Mouse (Mus musculus) hematopoietic stem cell, adult 5-6 weeks (primary cell): ENCODE measurements around the gene Gm39566. TPM values are rescaled to one million over a fixed set of nuclear protein-coding genes. Genes with fewer than 3 reads are reported as not detected.
"Not testable (repeated sequence)": the region's sequence is repeated elsewhere in the genome, so short reads cannot be mapped to it uniquely, and the experiment has no call there.

ENCODE experiments used
- ATAC-seq, 2 experiments: fragments of 125-278 bp in 1 of 2; replicated peaks in 1 of 2; 2 replicates each; pipeline ENCODE4 v1.8.0; 2016 to 2017; ENCODE audit warnings: inconsistent platforms in 2 of 2, mild to moderate bottlenecking in 2 of 2, moderate number of reproducible peaks in 2 of 2, low read depth in 1 of 2, moderate TSS enrichment in 1 of 2; ENCODE audit not compliant: low FRiP score in 2 of 2, poor library complexity in 2 of 2, severe bottlenecking in 2 of 2, insufficient read depth in 1 of 2, low TSS enrichment in 1 of 2
- total RNA-seq: library from RNA; stranded (forward); fragments of 172-1452, 232-1000 nt; gene quantifications from 2 replicates; pipeline ENCODE4 v1.2.3, GENCODE M21; 2017

Gm39566 gene
- not detected in 2 replicates for total RNA-seq

- ATAC-seq: no peak
These were observed at the start of gene Gm39566 for GRCm38 (mm10) chr11:69815155-69815554. Gene Gm39566, minus strand, starts transcription at chr11:69815298.

- no peak for ATAC-seq
These were observed 49.2 kb upstream of the Gm39566 start for GRCm38 (mm10) chr11:69864138-69864860.

- ATAC-seq: not testable (repeated sequence)
These were observed 48.6 kb upstream of the Gm39566 start for GRCm38 (mm10) chr11:69863729-69864128.

GRCm38 (mm10) chr11:69858113-69858998 lies 43.3 kb upstream of the Gm39566 start, which contains the start of gene Tnk1:
Gene Tnk1, minus strand, starts transcription at chr11:69858730.
- ATAC-seq: no peak

GRCm38 (mm10) chr11:69855347-69855746 lies 40.2 kb upstream of the Gm39566 start:
- peak; percentile 43 to 50; a peak in 3 of 4 replicates for ATAC-seq

GRCm38 (mm10) chr11:69854680-69855079 lies 39.6 kb upstream of the Gm39566 start:
- no peak for ATAC-seq

GRCm38 (mm10) chr11:69853994-69854393 lies 38.9 kb upstream of the Gm39566 start:
- peak; percentile 17 to 49; a peak in 3 of 4 replicates for ATAC-seq

GRCm38 (mm10) chr11:69850754-69851153 lies 35.7 kb upstream of the Gm39566 start:
- ATAC-seq: peak in 1 of 2 experiments; percentile 19; a peak in 1 of 4 replicates

GRCm38 (mm10) chr11:69849884-69850283 lies 34.8 kb upstream of the Gm39566 start:
- ATAC-seq: no peak

- no peak for ATAC-seq
These were observed 34.0 kb upstream of the Gm39566 start for GRCm38 (mm10) chr11:69849128-69849527.

- ATAC-seq: no peak
These were observed 32.9 kb upstream of the Gm39566 start for GRCm38 (mm10) chr11:69848021-69848420.

GRCm38 (mm10) chr11:69846738-69847688 lies 31.9 kb upstream of the Gm39566 start:
- ATAC-seq: peak; percentile 9 to 11; a peak in 1 of 4 replicates

- ATAC-seq: peak; percentile 77 to 80
These were observed 31.1 kb upstream of the Gm39566 start, which contains the start of gene Plscr3 for GRCm38 (mm10) chr11:69846198-69846680. Gene Plscr3, plus strand, starts transcription at chr11:69846376.

- ATAC-seq: no peak
These were observed 23.6 kb upstream of the Gm39566 start for GRCm38 (mm10) chr11:69838714-69839104.

GRCm38 (mm10) chr11:69837952-69838713 lies 23.0 kb upstream of the Gm39566 start, which contains the start of gene Tmem256:
Gene Tmem256, plus strand, starts transcription at chr11:69838514.
- peak; percentile 88 to 89 for ATAC-seq

- ATAC-seq: peak; percentile 2 to 19; a peak in 1 of 4 replicates
These were observed 22.5 kb upstream of the Gm39566 start, which contains the start of gene Nlgn2 for GRCm38 (mm10) chr11:69837604-69837951. Gene Nlgn2, minus strand, starts transcription at chr11:69837784.
